ENCODE assay signal across 12 mouse cellular contexts in genomic region chr16:52095643-52096042, GRCm38 (mm10).
A peak's percentile ranks its signal among the peaks of the same experiment; 100 is the strongest.
DNase-seq lines count a peak whose midpoint lies in the region; ATAC-seq lines count a peak whose summit lies in the region.
"Had no signal": no experiment of that assay in that cellular context is flagged by ENCODE, and none has a peak within 500 bp of the region (broad histone marks: within the 10 kb centered on the region; RNA-seq: fewer than 3 reads in every experiment).

No protein-coding gene starts in this region.

- no peak overlapping the region for H3K4me3 ChIP-seq in heart, embryonic 12.5 days
- H3K4me3 ChIP-seq: limb, embryonic 10.5 days; megakaryocyte, embryonic 14.5 days; stomach, embryonic 15.5 days had no signal

- peak overlapping the region; percentile 77 for H3K27ac ChIP-seq in heart, embryonic 12.5 days (ENCODE audit: poor library complexity, severe bottlenecking)
- H3K27ac ChIP-seq: limb, embryonic 10.5 days; stomach, embryonic 15.5 days had no signal

- no peaks in the 10 kb centered on the region for H3K36me3 ChIP-seq in heart, embryonic 12.5 days
- H3K36me3 ChIP-seq: stomach, embryonic 15.5 days had no signal

- no peak overlapping the region for H3K9ac ChIP-seq in heart, embryonic 12.5 days
- H3K9ac ChIP-seq: stomach, embryonic 15.5 days had no signal

- peaks cover 43% of the 10 kb centered on the region for H3K4me1 ChIP-seq in heart, embryonic 12.5 days (replicated peaks)

- no peak overlapping the region for H3K4me2 ChIP-seq in heart, embryonic 12.5 days
- H3K4me2 ChIP-seq: stomach, embryonic 15.5 days had no signal

- no peaks in the 10 kb centered on the region for H3K9me3 ChIP-seq in heart, embryonic 12.5 days (replicated peaks)
- H3K9me3 ChIP-seq: limb, embryonic 10.5 days; megakaryocyte, embryonic 14.5 days; stomach, embryonic 15.5 days had no signal

- WGBS in heart, embryonic 12.5 days: 24% methylated on average over 3 of the region's 3 CpGs

- DNase-seq in adrenal gland, adult 2 months: peak; percentile 48
- no peak for DNase-seq in adrenal gland, adult 18-20 months (ENCODE audit: low spot score in 2 of 2)
- DNase-seq in adipocyte (ENCODE audit: low spot score): peak; percentile 69
- peak; percentile 84 for DNase-seq in lung, postnatal 25 days (ENCODE audit: low spot score)
- DNase-seq in urinary bladder, postnatal 10 days (ENCODE audit: low spot score): no peak
- no peak for DNase-seq in left cerebral cortex, adult 8-10 months (ENCODE audit: low spot score in 2 of 2)
- DNase-seq: B cell, adult 2 months had no signal

- no peak for ATAC-seq in heart, embryonic 12.5 days (ENCODE audit: insufficient number of reproducible peaks, low FRiP score)
- ATAC-seq in erythroblast, adult 5-6 weeks (replicated peaks; ENCODE audit: low FRiP score, poor library complexity, severe bottlenecking): no peak

- no peaks in the 10 kb centered on the region for H3K27me3 ChIP-seq in heart, embryonic 12.5 days (replicated peaks)
- H3K27me3 ChIP-seq: megakaryocyte, embryonic 14.5 days; stomach, embryonic 15.5 days had no signal

Comparison
In these comparisons a context has a peak if more than half of its experiments do, and no peak if none do; other contexts are left out.
1. DNase-seq: peak in adrenal gland, adult 2 months (single experiment), adipocyte (single experiment) and lung, postnatal 25 days (single experiment); none in adrenal gland, adult 18-20 months (0 of 2), urinary bladder, postnatal 10 days (single experiment) and left cerebral cortex, adult 8-10 months (0 of 2).